Mouse (Mus musculus) thymus, adult 2 months (tissue): Measurements from ENCODE around the gene Ccdc42. TPM values are rescaled to one million over a fixed set of nuclear protein-coding genes. Genes with fewer than 3 reads are reported as not detected.

Experiments
- DNase-seq: peaks from one replicate; pipeline ENCODE4 v3.0.0; 2021
- H3K27ac ChIP-seq: fragments of 200-500 bp; 2 replicates; pipeline ENCODE4 v1.5.1; 2012; ENCODE audit warnings: low read length, control low read depth; ENCODE audit not compliant: control insufficient read depth, insufficient read depth
- H3K27me3 ChIP-seq: fragments of 200-500 bp; 2 replicates; pipeline ENCODE4 v1.6.1; 2012; ENCODE audit warnings: mild to moderate bottlenecking, low read length, moderate library complexity, mixed read lengths; ENCODE audit not compliant: control insufficient read depth, insufficient read depth
- H3K36me3 ChIP-seq: fragments of 200-500 bp; 2 replicates; pipeline ENCODE4 v1.6.1; 2012; ENCODE audit warnings: mild to moderate bottlenecking, low read length, moderate library complexity; ENCODE audit not compliant: control insufficient read depth, insufficient read depth
- H3K4me1 ChIP-seq: fragments of 200-500 bp; replicated peaks from 2 replicates; pipeline ENCODE4 v1.6.1; 2012; ENCODE audit warnings: low read length; ENCODE audit not compliant: control insufficient read depth, insufficient read depth
- H3K4me3 ChIP-seq: fragments of 200-500 bp; 2 replicates; pipeline ENCODE4 v1.5.1; 2012; ENCODE audit warnings: mild to moderate bottlenecking, low read length, control low read depth, moderate library complexity; ENCODE audit not compliant: control insufficient read depth, insufficient read depth
- CTCF ChIP-seq: fragments of 200-500 bp; IDR thresholded peaks from 2 replicates; pipeline ENCODE4 v1.5.1; 2012; ENCODE audit warnings: mild to moderate bottlenecking, control low read depth, low read length, moderate library complexity, borderline replicate concordance; ENCODE audit not compliant: control insufficient read depth, poor library complexity, insufficient read depth; ENCODE audit errors: extremely low read depth
- POLR2A ChIP-seq: fragments of 200-500 bp; IDR thresholded peaks from 2 replicates; pipeline ENCODE4 v1.6.1; 2012; ENCODE audit warnings: mild to moderate bottlenecking, low read length, control low read depth, moderate library complexity; ENCODE audit not compliant: control insufficient read depth, poor library complexity, insufficient read depth; ENCODE audit errors: extremely low read depth
- WGBS: fragments of 180-500 bp; shearing (Covaris S2); methylation state at CpG from one replicate; pipeline ENCODE4 v1.1.7; 2018; 5-methylcytosine and 5-hydroxymethylcytosine counted together
- polyA plus RNA-seq: library from polyadenylated mRNA; depleted of rRNA; stranded (reverse); fragments of >200 nt; gene quantifications from 2 replicates; pipeline ENCODE4 v1.2.3, GENCODE M21; 2012; rRNA removed

The Ccdc42 gene
- polyA plus RNA-seq, result not detected in 2 replicates

GRCm38 (mm10) chr11:68586721-68587120 lies at the start of gene Ccdc42:
Ccdc42 (plus strand) TSS chr11:68587021.
- no peaks in the 10 kb centered on the region for H3K27me3 ChIP-seq
- DNase-seq, result no peak
- no peak within 1 kb of the TSS for H3K4me3 ChIP-seq
- no peaks in the 10 kb centered on the region for H3K4me1 ChIP-seq
- H3K36me3 ChIP-seq, result no peaks in the 10 kb centered on the region
- 86% methylated on average over 5 of the region's 5 CpGs for WGBS
- TF ChIP-seq POLR2A, result no peak
- no peak for TF ChIP-seq CTCF
- H3K27ac ChIP-seq, result no peak within 1 kb of the TSS; the same call in 1 of the 2 replicates

DNA sequence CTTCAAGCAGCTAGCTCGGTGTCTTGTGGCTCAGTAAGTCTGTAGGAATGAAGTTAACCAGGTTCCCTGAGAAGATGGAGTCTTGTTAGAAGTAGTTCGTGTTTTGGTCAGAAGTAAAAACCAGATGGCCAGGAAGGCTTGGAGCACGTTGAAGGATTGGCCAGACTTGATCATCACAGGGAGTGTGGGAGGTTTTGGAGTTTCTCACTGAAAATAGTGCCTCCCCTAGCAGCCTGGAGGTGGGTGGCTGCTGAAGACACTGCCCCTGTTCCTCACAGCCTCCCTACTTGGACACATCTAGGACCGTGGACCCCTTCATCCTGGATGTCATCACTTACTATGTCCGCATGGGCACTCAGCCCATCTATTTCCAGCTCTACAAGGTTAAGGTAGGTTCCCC lies 47.2 kb upstream of the Ccdc42 start:
- Histone ChIP-seq H3K36me3 (no peaks in the 10 kb centered on the region), H3K27me3 (no peaks in the 10 kb centered on the region), H3K27ac (no peak overlapping the region), H3K4me1 (no peaks in the 10 kb centered on the region), H3K4me3 (no peak overlapping the region)
- TF ChIP-seq CTCF (no peak), POLR2A (no peak)
- no peak for DNase-seq
- 94% methylated on average over 5 of the region's 5 CpGs for whole genome bisulfite sequencing

DNA sequence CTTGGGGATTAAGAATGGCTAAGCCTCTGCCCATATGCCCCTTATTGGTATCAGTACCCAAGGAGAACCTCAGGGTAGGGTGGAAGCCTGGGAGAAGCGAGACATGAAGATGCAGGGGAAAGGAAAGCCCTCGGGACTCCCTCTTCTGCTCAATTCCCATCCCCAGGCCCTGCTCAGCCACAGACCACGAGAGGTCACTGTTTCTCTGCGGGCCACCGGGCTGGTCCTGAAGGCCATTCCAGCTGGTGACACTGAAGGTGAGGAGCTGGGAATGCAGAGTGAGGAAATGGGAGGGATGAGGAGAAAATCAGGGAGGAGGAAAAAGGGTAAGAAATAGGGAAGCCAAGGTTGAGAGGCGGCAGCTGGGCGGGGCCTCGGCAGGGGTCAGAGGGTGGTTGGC lies 42.3 kb upstream of the Ccdc42 start:
- no peak for DNase-seq
- Histone ChIP-seq H3K4me1 (0 out of 2 replicates have a peak, but pooled peaks cover 3% of the 10 kb centered on the region), H3K4me3 (no peak overlapping the region), H3K27me3 (no peaks in the 10 kb centered on the region), H3K36me3 (no peaks in the 10 kb centered on the region), H3K27ac (no peak overlapping the region)
- WGBS, result 68% methylated on average over 8 of the region's 8 CpGs
- no peak for TF ChIP-seq POLR2A
- no peak for TF ChIP-seq CTCF

DNA sequence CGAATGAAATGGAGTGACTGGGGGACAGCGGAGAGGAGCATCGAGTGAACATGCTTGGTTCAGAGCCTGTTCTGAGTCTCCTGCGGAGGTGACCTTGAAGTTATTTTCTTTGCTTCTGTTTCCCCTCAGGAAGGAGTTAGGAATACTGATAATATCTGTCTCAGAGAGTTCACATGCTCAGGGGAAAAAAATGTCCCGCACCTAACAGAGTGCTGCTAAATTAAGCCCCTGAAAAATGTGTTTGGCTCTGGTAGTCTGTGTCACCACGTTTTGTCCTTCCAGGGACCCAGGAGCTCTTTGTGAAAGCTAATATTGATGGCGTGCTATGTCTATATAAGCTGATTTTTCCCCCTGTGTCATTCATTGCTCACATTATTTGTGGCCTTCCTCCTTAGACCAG lies 41.6 kb upstream of the Ccdc42 start:
- WGBS, result 76% methylated on average over 7 of the region's 7 CpGs
- TF ChIP-seq POLR2A (no peak), CTCF (no peak)
- no peaks in the 10 kb centered on the region for H3K36me3 ChIP-seq
- no peak for DNase-seq
- H3K4me3 ChIP-seq, result no peak overlapping the region
- H3K4me1 ChIP-seq, result 0 out of 2 replicates have a peak, but pooled peaks cover 3% of the 10 kb centered on the region
- H3K27me3 ChIP-seq, result no peaks in the 10 kb centered on the region
- H3K27ac ChIP-seq, result no peak overlapping the region

DNA sequence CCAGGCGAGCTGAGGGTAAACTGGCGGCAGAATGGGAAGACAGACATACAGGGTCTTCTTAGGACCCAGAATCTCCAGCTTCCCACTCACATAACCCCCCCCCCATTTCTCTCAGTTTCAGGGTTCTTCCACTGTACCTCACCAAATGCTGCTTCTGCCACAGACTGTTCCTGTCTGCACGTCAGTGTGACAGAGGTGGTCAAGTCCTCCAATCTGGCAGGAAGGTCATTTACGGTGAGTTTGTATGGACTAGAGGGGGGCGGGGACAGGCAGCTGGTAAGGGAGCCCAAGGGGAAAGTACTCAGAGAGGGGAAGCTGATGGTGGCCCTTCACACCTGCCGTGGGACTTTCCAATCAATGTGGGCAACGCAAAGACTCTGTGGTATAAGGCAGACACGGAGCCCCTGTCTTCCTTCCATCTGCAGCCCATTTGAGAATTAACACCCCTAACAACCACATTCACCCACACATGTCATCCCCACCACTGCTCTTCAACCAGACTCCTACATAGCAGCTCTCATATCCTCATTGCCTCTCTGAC lies 41.1 kb upstream of the Ccdc42 start:
- TF ChIP-seq CTCF (no peak), POLR2A (no peak)
- Histone ChIP-seq H3K27me3 (no peaks in the 10 kb centered on the region), H3K4me1 (0 out of 2 replicates have a peak, but pooled peaks cover 3% of the 10 kb centered on the region), H3K27ac (no peak overlapping the region), H3K36me3 (no peaks in the 10 kb centered on the region), H3K4me3 (no peak overlapping the region)
- WGBS, result 40% methylated on average over 8 of the region's 8 CpGs
- no peak for DNase-seq

GRCm38 (mm10) chr11:68547484-68547883 lies 39.3 kb upstream of the Ccdc42 start:
- WGBS, result 85% methylated on average over 2 of the region's 2 CpGs
- H3K27me3 ChIP-seq, result no peaks in the 10 kb centered on the region
- 0 out of 2 replicates have a peak, but pooled peaks cover 3% of the 10 kb centered on the region for H3K4me1 ChIP-seq
- TF ChIP-seq CTCF, result no peak
- TF ChIP-seq POLR2A, result no peak
- H3K4me3 ChIP-seq, result no peak overlapping the region
- no peak overlapping the region for H3K27ac ChIP-seq
- H3K36me3 ChIP-seq, result no peaks in the 10 kb centered on the region
- no peak for DNase-seq

DNA sequence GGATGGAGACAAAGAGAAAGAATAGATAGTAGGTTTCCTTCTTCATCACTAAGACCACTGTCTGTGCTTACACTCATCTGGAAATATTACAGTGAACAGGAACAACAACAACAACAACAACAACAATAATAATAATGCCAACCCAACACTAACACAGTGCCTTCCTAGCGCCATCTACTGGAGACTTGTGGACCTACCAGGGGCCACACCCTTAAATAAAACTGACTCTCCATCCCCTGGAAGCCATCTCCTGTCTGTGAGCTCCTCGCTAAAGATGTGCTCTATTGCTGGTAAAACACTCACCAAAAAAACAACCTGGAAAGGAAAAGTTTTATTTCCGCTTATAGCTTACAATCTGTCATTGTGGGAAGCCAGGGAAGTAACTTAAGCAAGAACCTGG lies 37.2 kb upstream of the Ccdc42 start:
- 60% methylated on average over 3 of the region's 3 CpGs for WGBS
- Histone ChIP-seq H3K4me1 (peaks cover 8% of the 10 kb centered on the region), H3K27ac (no peak overlapping the region), H3K27me3 (no peaks in the 10 kb centered on the region), H3K36me3 (no peaks in the 10 kb centered on the region), H3K4me3 (no peak overlapping the region)
- peak; percentile 22 for DNase-seq
- TF ChIP-seq POLR2A, result no peak
- TF ChIP-seq CTCF, result no peak
